Mouse (Mus musculus) CD4-positive, CD25-positive, alpha-beta regulatory T cell, adult 4 months (primary cell): ENCODE measurements around the gene Sfta2. TPM values are rescaled to one million over a fixed set of nuclear protein-coding genes. Genes with fewer than 3 reads are reported as not detected.

Source experiments
- ATAC-seq: one replicate; pipeline ENCODE4 v1.8.0; 2017
- polyA plus RNA-seq, 2 experiments: library from polyadenylated mRNA; unstranded; fragments of 100-300 nt; shearing (Covaris generic); gene quantifications; one replicate each; pipeline ENCODE4 v1.2.1; 2017

The Sfta2 gene
- polyA plus RNA-seq, 2 experiments from 2014 or later = not detected

DNA sequence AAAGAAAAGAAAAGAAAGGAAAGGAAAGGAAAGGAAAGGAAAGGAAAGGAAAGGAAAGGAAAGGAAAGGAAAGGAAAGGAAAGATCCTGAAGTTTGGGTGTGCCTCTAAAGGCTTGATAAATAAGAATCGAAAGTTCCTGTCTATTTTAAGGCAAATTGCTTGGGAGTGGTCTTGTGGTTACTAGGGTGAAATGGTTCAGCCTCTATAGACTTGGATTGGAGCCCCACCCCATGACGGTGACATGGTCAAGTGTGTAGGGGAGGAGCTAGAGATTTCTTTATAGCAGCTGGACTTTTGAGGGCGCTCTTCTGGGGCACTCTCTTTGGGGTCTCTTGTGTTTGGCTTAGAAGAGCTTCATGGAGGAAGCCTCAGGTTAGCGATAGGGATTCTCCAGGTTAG, 7.6 kb upstream of the Sfta2 start:
- no peak for ATAC-seq

DNA sequence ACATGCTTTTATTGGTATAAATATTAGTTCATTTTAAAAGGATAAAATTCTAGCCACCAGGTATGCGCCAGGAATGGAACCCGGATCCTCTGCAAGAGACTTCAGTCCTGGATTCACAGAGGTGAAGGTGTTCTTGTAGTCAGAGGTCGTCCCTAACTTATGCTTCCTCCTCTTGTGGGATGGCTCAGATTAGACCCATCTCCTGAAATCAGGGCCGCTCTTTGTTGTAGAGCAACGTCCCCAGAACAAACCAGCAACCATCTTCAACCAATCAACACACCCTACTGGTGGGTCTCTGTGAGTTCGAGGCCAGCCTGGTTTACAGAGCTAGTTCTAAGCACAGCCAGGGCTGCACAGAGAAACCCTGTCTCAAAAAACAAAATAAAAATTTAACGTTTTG, 6.9 kb upstream of the Sfta2 start:
- ATAC-seq = no peak

DNA sequence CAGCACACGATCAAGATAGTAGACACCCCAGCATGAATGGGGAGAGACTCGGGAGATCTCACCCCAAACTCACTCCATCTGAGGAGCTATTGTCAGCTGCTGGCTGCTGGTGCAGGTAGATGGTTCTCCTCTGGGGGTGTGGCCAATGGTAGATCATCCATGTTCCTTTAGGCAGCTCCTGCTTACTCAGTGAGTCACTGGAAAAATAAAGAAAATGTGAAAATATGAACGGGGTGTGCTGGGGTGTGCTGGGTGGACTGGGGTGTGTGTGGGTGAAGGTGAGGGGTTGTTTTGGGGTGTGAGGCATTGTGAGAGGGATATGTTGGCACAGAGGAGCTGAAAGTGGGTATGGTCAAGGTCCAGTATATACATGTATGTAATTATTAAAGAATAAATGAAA, 4.0 kb upstream of the Sfta2 start:
- ATAC-seq = no peak

DNA sequence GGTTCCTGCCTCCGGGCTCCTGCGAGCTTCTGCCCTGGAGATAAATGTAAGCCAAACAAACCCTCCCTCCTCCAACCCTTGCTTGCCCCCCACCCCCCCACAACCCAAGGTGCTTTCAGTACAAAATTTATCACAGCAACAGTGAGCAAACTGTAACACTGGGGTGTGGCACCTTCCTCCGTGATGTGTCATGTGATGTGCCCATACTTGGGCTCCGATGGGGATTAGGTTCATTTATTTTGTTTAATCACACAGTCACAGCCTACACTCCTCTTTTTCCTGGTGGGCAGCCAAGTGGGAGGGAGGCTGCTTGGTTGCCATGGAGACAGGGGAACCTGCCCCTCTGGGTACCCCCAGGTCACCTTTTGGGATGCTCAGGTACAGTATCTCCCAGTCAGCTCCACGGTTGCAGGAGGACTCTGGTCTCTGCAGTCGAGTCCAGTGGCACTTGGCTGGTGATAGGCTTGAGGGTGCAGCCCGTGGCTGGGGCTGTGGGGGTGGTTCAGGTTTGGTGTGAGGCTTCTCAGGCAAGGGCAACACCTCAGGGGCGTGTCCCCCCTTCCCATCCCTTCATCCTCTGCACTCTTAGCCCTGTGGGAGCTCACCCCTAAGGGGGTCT, 496 bp downstream of the Sfta2 start:
- no peak for ATAC-seq

DNA sequence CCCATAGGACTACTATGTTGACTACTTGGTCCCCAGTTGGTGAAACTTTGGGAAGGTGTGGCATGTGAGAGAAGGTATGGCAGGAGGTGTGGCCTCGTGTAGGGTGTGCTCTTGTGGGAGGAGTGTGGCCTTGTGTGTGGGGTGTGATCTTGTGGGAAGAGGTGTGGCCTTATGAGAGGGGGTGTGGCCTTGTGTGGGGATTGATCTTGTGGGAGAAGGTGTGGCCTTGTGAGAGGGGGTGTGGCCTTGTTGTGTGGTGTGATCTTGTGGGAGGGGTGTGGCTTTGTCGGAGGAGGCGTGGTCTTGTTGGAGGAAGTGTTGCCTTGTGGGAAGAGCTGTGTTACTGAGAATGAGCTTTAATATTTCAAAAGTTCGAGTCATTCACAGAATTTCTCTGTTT, 15.8 kb downstream of the Sfta2 start:
- no peak for ATAC-seq

DNA sequence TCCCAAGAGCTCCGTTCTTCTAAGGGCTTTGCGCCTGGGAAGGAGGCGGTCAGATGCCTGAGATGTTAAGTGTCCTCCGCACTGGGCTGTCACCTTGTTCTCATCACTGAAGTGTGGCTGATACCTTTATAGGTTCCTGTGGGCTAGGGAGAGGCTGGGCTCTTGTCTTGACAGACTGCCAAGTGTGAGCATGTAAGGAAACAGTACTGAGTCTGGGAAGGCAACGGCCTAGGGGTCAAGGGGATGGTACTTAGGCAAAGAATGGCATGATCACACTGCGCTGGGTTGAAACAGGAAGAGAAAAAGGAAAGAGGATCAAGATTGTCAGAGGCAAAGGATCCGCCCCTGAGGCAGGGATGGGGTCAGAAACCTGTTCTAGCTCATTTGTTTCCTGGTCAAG, 25.2 kb downstream of the Sfta2 start, which contains the start of gene Gm9573:
Gene Gm9573 (minus strand): TSS at position 101 of the 400 bp plus-strand sequence.
- no peak for ATAC-seq

DNA sequence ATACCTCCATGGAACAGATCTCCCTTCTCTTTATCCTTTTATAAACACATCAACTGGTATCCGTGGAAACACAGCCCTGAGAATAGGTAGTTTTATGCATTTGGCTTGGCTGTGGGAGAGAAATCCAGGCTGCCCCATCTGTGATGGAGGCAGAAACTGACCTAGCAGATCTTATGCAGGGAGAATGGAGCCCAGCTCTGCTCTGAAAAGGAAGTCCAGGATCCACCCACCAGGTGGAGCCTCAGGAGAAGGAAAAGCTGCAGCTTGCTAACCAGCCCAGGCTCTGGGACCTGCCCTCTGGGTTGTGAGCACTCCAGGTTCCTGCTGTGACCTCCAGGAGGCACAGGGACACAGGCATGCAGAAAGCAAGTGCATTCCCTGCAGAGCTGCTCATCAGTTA, 32.6 kb downstream of the Sfta2 start:
- ATAC-seq = no peak

DNA sequence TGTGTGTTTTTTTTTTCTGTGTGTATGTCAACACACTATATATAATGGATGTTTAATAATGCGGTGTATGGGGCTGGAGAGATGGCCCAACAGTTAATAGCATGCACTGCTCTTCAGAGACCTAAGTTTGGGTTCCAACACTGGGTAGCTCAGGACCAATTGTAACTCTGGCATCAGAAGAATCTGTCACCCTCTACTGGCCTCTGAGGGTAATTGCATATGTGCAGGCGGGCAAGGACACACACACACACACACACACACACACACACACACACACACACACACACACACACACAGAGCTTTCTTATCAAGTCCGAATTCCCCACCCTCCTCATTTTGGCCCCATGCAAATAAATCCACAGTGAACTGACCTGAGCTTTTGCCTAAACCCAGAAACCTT, 33.9 kb downstream of the Sfta2 start:
- ATAC-seq = no peak

DNA sequence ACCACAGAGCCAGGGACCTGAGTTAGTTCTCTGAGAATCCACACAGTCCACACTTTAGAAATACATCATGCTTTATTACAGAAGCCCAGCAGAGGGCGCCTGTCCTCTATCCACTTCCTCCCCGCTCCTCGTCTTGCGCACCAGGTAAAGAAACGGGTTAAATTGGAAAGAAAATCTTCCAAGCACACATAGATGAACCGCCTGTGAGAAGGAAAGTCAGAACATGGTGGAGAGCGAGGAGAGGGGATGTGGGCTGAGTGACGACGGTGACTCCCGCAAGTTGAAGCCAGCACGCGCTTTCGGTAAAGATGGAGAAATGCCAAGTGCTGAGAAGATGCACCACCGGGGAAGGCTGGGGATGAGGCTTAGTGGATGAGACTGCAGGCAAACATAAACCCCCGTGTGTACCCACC, 34.4 kb downstream of the Sfta2 start:
- ATAC-seq = peak; percentile 55

DNA sequence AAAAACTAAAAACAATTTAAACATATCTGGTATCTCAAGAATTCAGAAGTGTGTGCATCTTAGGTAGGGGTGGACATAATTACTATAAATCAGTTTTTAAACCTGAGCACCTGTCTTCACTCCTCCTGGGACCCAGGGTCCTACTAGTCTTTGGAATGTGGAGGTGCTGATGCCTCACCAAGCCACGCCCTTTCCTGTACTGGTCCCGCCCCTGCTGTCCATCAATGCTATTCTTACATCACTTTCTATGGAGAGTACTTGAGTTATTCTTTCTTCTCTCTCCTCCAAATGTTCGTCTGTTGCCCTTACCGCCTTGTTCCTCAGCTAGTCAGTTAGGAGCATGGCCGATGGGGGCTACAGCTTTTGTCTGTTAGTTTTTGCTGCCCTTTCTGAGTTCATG, 35.0 kb downstream of the Sfta2 start:
- no peak for ATAC-seq

DNA sequence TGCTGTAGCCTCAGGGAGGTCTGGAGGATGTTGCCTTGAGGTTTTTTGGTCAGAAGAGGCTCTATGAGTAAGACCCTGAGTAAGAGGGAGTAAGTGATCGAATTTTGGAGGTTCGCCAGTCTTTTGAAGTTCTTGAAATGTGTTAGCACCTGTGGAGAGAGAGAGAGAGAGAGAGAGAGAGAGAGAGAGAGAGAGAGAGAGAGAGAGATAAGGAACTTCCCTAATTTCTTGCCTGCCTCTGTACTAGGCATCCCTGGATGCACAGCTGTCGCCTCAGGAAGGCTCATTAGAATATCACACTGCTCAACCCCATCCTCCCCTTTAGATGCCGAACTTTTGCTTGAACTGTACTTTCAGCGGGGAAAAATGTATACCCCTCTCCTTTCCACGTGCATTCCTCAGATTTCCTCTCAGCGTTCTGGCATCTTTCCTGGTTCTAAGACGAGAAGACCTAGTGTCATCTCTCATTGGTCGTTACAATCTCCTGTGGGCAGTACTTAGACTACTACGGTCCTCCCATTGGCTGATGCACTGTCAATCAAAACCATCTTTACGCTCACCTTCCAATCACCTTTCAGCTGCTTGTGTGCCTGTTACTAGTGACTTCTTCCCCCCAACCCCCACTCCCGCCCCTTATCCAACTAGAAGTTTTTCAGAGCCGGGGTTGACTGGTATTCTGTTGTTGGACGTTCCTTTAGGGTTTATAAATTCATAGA, 37.3 kb downstream of the Sfta2 start:
- peak; percentile 93 for ATAC-seq

DNA sequence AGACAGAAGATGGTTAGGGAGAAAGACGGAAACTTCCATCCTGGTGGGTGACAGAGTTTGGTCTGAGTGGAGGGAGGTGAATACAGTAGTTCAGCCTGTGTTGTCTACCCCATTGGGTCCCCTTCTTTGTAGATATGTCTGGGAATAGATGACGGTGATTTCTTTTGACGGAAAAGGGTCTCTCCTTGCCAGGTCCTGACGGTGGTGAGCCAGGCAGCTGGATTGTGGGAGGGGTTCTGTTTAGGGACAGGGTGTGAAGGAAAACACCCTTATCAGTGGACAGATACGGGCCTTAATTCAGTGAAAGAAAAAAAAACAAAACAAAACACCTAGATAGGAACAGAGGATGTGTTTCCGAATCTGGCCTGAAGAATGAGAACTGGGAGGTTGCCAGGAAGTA, 38.0 kb downstream of the Sfta2 start:
- ATAC-seq = no peak

DNA sequence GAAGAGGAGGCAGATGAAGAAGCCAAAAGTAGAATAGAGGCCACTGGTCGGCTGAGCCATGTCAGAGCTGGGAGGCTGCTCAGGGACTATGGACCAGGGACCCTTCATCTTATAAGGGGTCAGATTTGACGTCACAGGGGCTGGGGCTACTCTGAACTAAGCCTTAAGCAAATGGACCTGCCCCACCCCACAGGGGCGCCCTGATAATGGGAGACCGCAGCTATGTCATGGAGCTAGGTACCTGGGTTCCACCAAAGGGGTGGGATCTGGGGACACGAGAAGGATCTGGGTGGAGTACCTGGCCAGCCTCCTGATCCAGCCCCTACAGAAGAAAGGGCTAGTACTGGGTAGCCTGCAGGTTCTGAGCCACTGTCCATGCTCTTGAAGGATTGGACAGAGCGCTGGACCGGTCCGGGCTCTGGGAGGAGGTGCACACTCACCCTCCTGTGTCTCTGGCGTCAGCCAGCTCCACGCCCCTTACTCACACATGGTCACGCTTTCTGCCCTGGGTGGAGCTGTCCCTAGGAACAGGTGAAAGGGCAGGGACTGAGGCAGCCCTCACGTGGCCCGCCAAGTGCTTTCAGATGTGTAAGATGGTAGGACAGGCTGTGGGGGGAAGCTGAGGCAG, 42.4 kb downstream of the Sfta2 start, which contains the start of gene Mucl3:
Gene Mucl3 (minus strand): TSS at position 87 of the 628 bp plus-strand sequence.
- no peak for ATAC-seq

DNA sequence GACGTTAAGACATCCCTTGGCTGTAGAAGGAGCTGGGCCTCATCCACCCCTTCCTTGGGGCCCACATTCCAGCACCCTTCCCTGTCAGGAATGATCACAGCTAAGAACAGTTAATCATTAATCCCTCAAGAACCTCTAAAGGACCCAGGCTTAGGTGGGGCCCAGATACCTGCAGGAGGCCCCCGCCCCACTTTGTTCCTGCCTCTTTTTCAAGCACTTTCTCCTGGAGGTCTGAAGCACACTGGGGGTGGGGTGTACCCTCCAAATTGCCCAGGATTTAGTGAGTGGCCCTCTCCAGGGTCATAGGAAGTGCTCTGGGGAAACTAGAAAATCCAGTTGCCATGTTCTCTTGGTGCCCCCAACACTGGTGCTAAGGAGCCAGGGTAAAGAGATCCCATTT, 48.1 kb downstream of the Sfta2 start:
- no peak for ATAC-seq

DNA sequence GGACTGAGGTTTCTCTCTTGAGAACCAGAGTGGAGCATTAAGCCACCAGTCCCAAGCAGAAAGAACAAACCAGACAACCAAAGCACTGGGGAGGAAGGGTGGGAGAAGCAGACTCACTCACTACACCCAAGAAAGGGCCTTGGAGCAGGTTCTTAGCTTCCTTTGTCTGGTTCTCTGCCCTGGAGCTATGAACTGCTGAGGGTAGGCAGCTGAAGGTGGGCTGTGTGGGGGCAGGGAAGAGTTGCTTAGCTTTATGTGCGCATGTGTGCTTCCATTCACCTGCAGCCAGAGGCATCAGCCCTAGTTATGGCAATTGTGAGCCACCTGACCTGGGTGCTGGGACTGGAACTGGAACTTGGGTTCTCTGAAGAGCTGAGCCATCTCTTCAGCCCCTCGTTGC, 51.7 kb downstream of the Sfta2 start:
- no peak for ATAC-seq

DNA sequence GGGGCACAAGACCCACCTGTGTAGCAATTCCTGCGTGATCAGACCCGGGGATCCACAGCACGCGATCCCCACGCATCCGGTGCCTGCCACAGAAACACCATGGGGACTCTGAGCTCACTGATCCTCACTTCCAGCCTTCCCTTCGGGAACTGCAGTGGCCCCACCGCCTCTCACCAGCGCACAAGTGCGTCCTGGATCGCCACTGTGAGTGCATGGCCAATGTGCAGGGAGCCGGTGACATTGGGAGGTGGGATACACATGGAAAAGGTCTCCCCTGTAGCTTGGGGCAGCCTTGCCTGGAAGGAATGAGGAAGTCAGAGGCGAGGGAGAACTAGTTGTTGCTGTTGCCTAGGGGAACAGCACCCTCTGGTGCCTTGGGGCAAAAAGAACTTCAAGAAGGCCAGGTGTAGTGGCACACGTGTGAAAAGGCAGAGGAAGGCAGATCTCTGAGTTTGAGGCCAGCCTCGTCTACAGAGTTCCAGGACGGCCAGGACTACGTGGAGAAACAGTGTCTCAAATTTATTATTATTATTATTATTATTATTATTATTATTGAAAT, 64.7 kb downstream of the Sfta2 start:
- ATAC-seq = no peak

DNA sequence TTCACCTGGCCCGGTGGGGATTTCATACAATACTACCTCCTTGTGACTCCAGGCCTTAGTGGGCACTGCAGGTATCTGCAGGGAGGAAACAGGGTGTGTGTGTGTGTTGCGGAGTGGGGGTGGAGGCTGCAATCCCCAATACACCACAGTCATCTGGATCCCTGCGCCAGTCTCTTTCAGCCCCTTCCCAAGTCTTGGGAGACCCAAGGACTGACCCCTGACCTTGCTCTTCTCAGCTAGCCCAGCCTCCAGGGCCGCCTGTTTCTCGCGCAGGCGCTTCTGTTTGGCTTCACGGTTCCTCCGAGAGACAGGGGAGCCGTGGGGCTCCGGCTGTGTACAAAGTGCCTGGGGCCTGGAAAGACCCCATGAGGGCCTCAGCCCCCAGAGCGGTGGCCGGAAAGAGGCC, 65.5 kb downstream of the Sfta2 start:
- peak; percentile 40 for ATAC-seq

DNA sequence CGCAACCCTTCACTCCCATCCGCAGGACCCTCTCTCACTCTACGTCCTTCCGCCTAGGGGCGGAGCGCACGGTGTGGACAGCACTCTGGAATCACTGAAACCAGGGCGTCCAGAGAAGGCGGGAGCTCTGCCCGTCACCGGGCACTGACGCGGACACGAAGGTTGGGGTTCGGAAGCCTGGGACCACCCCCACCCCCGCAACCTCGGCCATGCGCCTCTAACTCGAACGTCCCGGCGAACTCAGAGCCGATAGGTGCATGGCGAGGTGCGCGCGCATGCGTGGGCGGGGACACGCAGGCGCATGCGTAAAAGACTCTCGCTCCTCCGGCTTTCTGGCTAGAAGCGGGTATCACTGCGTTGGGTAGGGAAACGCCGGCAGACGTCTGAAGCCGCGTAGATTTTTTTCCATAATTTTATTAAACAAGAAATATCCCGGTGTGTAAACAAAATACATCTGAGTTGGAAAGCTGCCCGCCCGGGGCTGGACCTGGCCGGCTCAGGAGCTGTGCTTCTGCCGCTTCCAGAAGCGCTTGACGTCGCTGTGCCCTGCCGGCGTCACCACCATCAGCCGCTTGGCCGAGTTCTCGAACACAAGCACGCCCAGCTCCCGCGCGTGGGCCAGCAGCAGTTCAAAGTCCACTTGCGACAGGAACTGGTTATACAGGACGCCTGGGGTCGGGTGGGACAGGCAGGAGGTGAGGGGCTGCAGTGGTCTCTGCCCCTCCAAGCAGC, 66.2 kb downstream of the Sfta2 start, which contains the start of gene Vars2:
Gene Vars2 (minus strand): TSS at position 259 of the 732 bp plus-strand sequence.
- ATAC-seq = peak; percentile 81

DNA sequence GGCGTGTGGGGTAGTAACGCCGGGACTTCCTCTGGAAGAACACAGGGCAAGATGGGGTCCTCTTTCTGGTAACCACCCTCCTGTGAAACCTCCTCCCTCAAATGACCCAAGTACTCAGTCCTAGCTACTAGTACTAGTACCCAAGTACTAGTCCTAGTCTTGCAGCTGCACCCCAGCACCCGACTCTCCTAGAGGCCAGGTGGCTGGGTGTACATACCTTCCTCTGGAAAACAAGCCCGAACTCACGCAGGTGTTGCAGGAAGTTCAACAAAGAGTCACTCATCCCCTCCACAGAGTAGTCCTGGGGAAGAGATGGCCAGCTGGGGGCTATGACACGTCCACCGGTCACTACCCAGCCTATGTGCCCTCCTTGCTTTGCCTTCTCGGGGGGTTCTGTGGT, 68.4 kb downstream of the Sfta2 start:
- no peak for ATAC-seq

DNA sequence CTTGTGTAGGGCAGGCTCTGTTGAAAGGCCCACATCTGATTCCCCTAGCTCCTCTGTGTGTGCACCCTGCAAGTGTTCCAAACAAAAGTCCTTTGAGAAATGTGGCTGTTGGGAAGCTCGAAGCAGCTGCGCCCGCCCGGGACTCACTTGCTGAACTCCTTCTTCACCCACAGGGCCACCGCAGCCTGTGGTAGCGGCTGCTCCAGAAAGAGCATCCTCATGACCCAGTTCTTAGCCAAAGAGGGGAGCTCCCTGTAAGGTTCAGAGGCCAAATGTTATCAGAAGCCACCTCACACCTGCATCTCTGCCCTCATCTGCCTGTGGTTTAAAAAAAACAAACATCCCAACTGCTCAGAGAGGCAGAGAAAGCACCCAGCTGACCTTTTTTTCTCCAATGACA, 70.5 kb downstream of the Sfta2 start:
- no peak for ATAC-seq

DNA sequence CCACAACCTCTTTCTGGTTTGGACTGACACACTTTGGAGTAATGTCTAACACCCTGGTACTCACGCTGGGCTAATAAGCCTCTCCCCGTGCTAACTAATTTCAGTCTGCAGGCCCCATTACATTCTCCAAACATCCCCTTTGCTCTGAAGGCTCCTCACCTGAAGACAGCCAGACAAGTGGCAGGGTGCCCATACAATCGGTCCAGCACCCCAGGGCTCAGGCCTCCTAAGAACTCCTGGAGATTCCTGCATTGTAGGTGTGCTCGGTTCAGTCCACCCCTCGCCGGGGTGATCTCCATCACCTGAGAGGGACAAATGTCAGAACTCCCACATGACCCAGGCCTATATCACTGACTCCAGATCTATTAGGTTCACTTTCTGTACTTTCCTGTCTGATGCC, 71.2 kb downstream of the Sfta2 start:
- ATAC-seq = no peak

DNA sequence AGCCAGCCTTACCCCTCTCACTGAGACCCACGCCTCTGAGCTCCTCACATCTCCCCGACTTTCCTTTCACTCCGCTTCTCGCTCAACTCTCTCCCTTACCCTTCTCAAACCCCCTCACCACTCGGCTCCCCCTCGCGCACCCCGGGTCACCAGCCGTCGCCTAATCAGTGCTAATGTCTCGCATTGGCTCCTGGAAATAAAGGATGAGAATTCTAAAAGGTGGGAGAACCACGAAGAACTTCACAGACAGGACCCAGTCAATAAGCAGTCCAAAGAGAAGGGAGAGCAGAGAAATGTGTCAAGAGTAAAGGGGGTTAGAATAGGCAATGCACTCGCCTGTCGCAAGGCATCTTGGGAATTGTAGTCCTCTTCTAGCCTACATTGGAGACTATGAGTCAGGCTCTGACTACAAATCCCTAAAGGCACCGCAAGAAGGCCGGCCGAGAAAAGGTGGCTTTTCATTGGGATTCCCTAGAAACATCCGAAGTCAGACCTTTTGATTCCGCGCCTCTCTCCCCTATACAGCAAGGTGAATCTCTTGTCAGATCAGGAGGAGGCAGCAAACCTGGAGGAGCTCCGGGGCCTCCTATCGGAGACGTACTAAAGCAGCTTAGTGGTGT, 72.2 kb downstream of the Sfta2 start, which contains the start of gene Gtf2h4:
Gene Gtf2h4 (minus strand): TSS at position 324 of the 620 bp plus-strand sequence.
- ATAC-seq = peak; percentile 99
